Mouse (Mus musculus): Measurements from ENCODE around the gene Olfr458. TPM values are rescaled to one million over a fixed set of nuclear protein-coding genes. Genes with fewer than 3 reads are reported as not detected.

Gene Olfr458
- polyA plus RNA-seq (2012; rRNA removed) = not detected in 2 replicates

DNA sequence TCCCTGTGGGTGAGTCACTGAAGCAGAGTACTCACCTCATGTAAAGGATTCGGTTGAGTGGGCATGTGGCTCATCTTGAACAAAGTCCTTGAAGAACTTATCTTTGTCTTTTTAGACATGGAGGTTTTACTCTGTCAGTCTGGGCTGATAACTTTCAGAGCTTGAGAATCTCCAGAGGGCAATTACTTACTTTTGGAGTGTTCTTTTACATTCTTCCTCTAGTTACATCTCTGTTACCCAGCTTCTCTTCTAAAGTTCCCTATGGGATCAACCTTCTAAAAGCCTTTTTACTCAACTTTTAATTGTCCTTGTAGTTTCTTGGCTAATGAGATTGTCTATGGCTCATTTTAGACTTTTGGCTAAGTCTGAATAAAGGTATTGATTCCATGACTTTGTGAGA is at the start of gene Olfr458:
Olfr458 (minus strand) TSS at position 101 of the 400 bp plus-strand sequence.

GRCm38 (mm10) chr6:42487114-42487513 is 22.1 kb upstream of the Olfr458 start, which contains the start of gene Olfr456:
TSS of gene Olfr456 (minus strand) at chr6:42487214.

DNA sequence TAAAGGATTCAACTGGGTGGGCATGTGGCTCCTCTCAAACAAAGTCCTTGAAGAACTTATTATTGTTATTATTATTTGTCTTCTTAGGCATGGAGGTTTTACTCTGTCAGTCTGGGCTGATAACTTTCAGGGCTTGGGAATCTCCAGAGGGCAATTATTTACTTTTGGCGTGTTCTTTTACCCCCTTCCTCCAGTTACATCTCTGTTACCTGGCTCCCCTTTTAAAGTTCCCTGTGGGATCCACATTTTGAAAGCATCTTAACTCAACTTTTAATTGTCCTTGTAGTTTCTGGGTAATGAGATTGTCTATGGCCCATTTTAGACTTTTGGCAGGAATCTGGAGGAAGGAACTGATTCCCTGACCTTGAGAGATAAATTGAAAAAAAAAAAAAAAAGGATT is 11.2 kb upstream of the Olfr458 start, which contains the start of gene Olfr457:
Olfr457 (minus strand) TSS at position 101 of the 400 bp plus-strand sequence.

DNA sequence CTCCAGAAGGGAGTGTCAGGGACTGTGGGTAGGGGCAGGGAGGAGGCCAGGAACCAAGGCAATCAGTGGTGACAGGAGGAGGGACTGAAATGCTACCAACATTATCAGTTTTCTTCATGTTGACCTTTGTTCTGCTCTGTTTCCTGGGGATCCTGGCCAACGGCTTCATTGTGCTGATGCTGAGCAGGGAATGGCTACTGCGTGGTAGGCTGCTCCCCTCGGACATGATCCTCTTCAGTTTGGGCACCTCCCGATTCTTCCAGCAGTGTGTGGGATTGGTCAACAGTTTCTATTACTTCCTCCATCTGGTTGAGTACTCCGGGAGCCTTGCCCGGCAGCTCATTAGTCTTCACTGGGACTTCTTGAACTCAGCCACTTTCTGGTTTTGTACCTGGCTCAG is 30.6 kb downstream of the Olfr458 start, which contains the start of gene Tas2r126:
Tas2r126 (plus strand) TSS at position 90 of the 400 bp plus-strand sequence.

Other genes starting within 250 kb of the Olfr458 start
- not detected in 2 replicates for gene Tas2r144, start 249.9 kb downstream of the Olfr458 start, polyA plus RNA-seq (2012; rRNA removed)
- 10.6 and 11.0 TPM in 2 replicates for gene Gstk1, start 219.3 kb downstream of the Olfr458 start, polyA plus RNA-seq (2012; rRNA removed)
- gene Tmem139, start 203.2 kb downstream of the Olfr458 start, polyA plus RNA-seq (2012; rRNA removed) = 0.16 and 0.34 TPM in 2 replicates
- 84.5 and 96.7 TPM in 2 replicates for gene Casp2, start 200.2 kb downstream of the Olfr458 start, polyA plus RNA-seq (2012; rRNA removed)
- 10.5 and 11.9 TPM in 2 replicates for gene Clcn1, start 178.5 kb downstream of the Olfr458 start, polyA plus RNA-seq (2012; rRNA removed)
- 27.0 and 29.4 TPM in 2 replicates for gene Fam131b, start 140.6 kb downstream of the Olfr458 start, polyA plus RNA-seq (2012; rRNA removed)
- 57.3 and 77.9 TPM in 2 replicates for gene Zyx, start 115.6 kb downstream of the Olfr458 start, polyA plus RNA-seq (2012; rRNA removed)
- 0.47 and 2.9 TPM in 2 replicates for gene Epha1, start 91.9 kb downstream of the Olfr458 start, polyA plus RNA-seq (2012; rRNA removed)
- gene Tas2r143, start 65.0 kb downstream of the Olfr458 start, polyA plus RNA-seq (2012; rRNA removed) = not detected in 2 replicates
- gene Tas2r135, start 59.8 kb downstream of the Olfr458 start, polyA plus RNA-seq (2012; rRNA removed) = 0.07 TPM in 1 of 2 replicates, not detected in the other
- not detected in 2 replicates for gene Tas2r126, start 30.7 kb downstream of the Olfr458 start, polyA plus RNA-seq (2012; rRNA removed)
- not detected in 2 replicates for gene Olfr457, start 11.1 kb upstream of the Olfr458 start, polyA plus RNA-seq (2012; rRNA removed)
- not detected in 2 replicates for gene Olfr456, start 22.0 kb upstream of the Olfr458 start, polyA plus RNA-seq (2012; rRNA removed)
- not detected in 2 replicates for gene Olfr455, start 82.4 kb upstream of the Olfr458 start, polyA plus RNA-seq (2012; rRNA removed)
- gene Tcaf3, start 132.5 kb upstream of the Olfr458 start, polyA plus RNA-seq (2012; rRNA removed) = not detected in 2 replicates
- gene Tcaf2, start 180.1 kb upstream of the Olfr458 start, polyA plus RNA-seq (2012; rRNA removed) = 1.4 and 2.1 TPM in 2 replicates
- gene Tcaf1, start 244.9 kb upstream of the Olfr458 start, polyA plus RNA-seq (2012; rRNA removed) = 138 and 142 TPM in 2 replicates